12 mouse cellular contexts compared by ENCODE assay signal in genomic region chr5:140873736-140874307, GRCm38 (mm10). TPM values are rescaled to one million over a fixed set of nuclear protein-coding genes. Genes with fewer than 3 reads are reported as not detected.
DNase-seq lines count a peak whose midpoint lies in the region; ATAC-seq and TF ChIP-seq lines count a peak whose summit lies in the region.
"Had no signal": no experiment of that assay in that cellular context is flagged by ENCODE, and none has a peak within 500 bp of the region (broad histone marks: within the 10 kb centered on the region; RNA-seq: fewer than 3 reads in every experiment).

No protein-coding gene starts in this region.

- H3K4me1 ChIP-seq in heart, embryonic 16.5 days (ENCODE audit: control insufficient read depth, insufficient read depth, low read length), result peaks cover 8% of the 10 kb centered on the region
- peaks cover 28% of the 10 kb centered on the region for H3K4me1 ChIP-seq in lung, embryonic 15.5 days
- peaks cover 10% of the 10 kb centered on the region for H3K4me1 ChIP-seq in lung, adult 2 months (ENCODE audit: control insufficient read depth, insufficient read depth, low read length)
- peaks cover 29% of the 10 kb centered on the region for H3K4me1 ChIP-seq in stomach, embryonic 15.5 days
- peaks cover 13% of the 10 kb centered on the region for H3K4me1 ChIP-seq in hindbrain, embryonic 12.5 days

- no peaks in the 10 kb centered on the region for H3K9me3 ChIP-seq in heart, embryonic 16.5 days (replicated peaks; ENCODE audit: control insufficient read depth, low read length)
- no peaks in the 10 kb centered on the region for H3K9me3 ChIP-seq in lung, embryonic 15.5 days
- no peaks in the 10 kb centered on the region for H3K9me3 ChIP-seq in stomach, embryonic 15.5 days
- H3K9me3 ChIP-seq in hindbrain, embryonic 12.5 days (replicated peaks), result no peaks in the 10 kb centered on the region

- peak overlapping the region; percentile 58 for H3K9ac ChIP-seq in heart, embryonic 16.5 days (ENCODE audit: low read length)
- H3K9ac ChIP-seq in lung, embryonic 15.5 days, result no peak overlapping the region
- no peak overlapping the region for H3K9ac ChIP-seq in stomach, embryonic 15.5 days
- no peak overlapping the region for H3K9ac ChIP-seq in hindbrain, embryonic 12.5 days

- H3K4me3 ChIP-seq in heart, embryonic 16.5 days (ENCODE audit: low read length), result no peak overlapping the region
- H3K4me3 ChIP-seq in lung, embryonic 15.5 days, result no peak overlapping the region
- no peak overlapping the region for H3K4me3 ChIP-seq in lung, adult 2 months (replicated peaks; ENCODE audit: extremely low read depth, low read depth, low read length)
- no peak overlapping the region for H3K4me3 ChIP-seq in stomach, embryonic 15.5 days (replicated peaks)
- no peak overlapping the region for H3K4me3 ChIP-seq in hindbrain, embryonic 12.5 days

- no peaks in the 10 kb centered on the region for H3K36me3 ChIP-seq in heart, embryonic 16.5 days (ENCODE audit: control insufficient read depth, insufficient read depth)
- H3K36me3 ChIP-seq in lung, embryonic 15.5 days, result no peaks in the 10 kb centered on the region
- H3K36me3 ChIP-seq in stomach, embryonic 15.5 days, result no peaks in the 10 kb centered on the region
- no peaks in the 10 kb centered on the region for H3K36me3 ChIP-seq in hindbrain, embryonic 12.5 days

- DNase-seq in heart, postnatal 25 days (ENCODE audit: low spot score), result no peak
- no peak for DNase-seq in lung, adult 2 months
- no peak for DNase-seq in thymus, adult 18-20 months
- DNase-seq: cerebellum, postnatal 14 days; gastrocnemius, postnatal 14 days; layer of hippocampus, adult 9-11 months had no signal

- intact Hi-C loops in heart, postnatal 25 days (cut with DNase I), result loop anchor here (10.0 kb wide), 1 partner anchor 201 kb away; no protein-coding TSS in a partner anchor

- no peaks in the 10 kb centered on the region for H3K27me3 ChIP-seq in heart, embryonic 16.5 days (ENCODE audit: control insufficient read depth, insufficient read depth, low read length)
- H3K27me3 ChIP-seq in lung, embryonic 15.5 days, result no peaks in the 10 kb centered on the region
- H3K27me3 ChIP-seq in stomach, embryonic 15.5 days (replicated peaks), result no peaks in the 10 kb centered on the region
- 0 out of 2 replicates have a peak, but pooled peaks cover 9% of the 10 kb centered on the region for H3K27me3 ChIP-seq in hindbrain, embryonic 12.5 days

- no peak for ATAC-seq in heart, embryonic 16.5 days (replicated peaks; ENCODE audit: extremely low read depth, insufficient read depth, low FRiP score)
- ATAC-seq in lung, embryonic 15.5 days (ENCODE audit: borderline replicate concordance, extremely low read depth, low FRiP score, low TSS enrichment), result no peak
- ATAC-seq in granulocyte monocyte progenitor cell, adult 5-6 weeks (replicated peaks; ENCODE audit: poor library complexity, severe bottlenecking), result peak; percentile 59
- ATAC-seq in stomach, embryonic 15.5 days (ENCODE audit: insufficient read depth, low FRiP score, low read depth), result no peak
- ATAC-seq in hindbrain, embryonic 12.5 days (ENCODE audit: low FRiP score), result no peak
- ATAC-seq: forebrain, embryonic 16.5 days had no signal

- H3K27ac ChIP-seq in heart, embryonic 16.5 days (ENCODE audit: low read length), result no peak overlapping the region; the same call in 1 of the 2 replicates
- peak overlapping the region; percentile 43; the same call in 1 of the 2 replicates for H3K27ac ChIP-seq in lung, embryonic 15.5 days
- peak overlapping the region; percentile 77 for H3K27ac ChIP-seq in stomach, embryonic 15.5 days
- no peak overlapping the region for H3K27ac ChIP-seq in hindbrain, embryonic 12.5 days

- WGBS in heart, embryonic 16.5 days, result 65% methylated on average over 6 of the region's 6 CpGs
- 48% methylated on average over 6 of the region's 6 CpGs for WGBS in lung, embryonic 15.5 days
- 54% methylated on average over 6 of the region's 6 CpGs for WGBS in lung, adult 2 months
- 61% methylated on average over 6 of the region's 6 CpGs for WGBS in stomach, embryonic 15.5 days
- 85% methylated on average over 6 of the region's 6 CpGs for WGBS in hindbrain, embryonic 12.5 days

- TF ChIP-seq CTCF in lung, adult 2 months (IDR thresholded peaks at IDR 0.05; ENCODE audit: insufficient read depth, low read length), result no peak

- peak overlapping the region; percentile 54; the same call in 1 of the 2 replicates for H3K4me2 ChIP-seq in heart, embryonic 16.5 days (ENCODE audit: low read depth, low read length)
- peak overlapping the region; percentile 45 for H3K4me2 ChIP-seq in lung, embryonic 15.5 days
- peak overlapping the region; percentile 41; the same call in 1 of the 2 replicates for H3K4me2 ChIP-seq in stomach, embryonic 15.5 days
- no peak overlapping the region for H3K4me2 ChIP-seq in hindbrain, embryonic 12.5 days (replicated peaks)

- no peak for TF ChIP-seq POLR2A in lung, adult 2 months (IDR thresholded peaks at IDR 0.05; ENCODE audit: borderline replicate concordance, extremely low read depth, low read depth, low read length)

RNA-seq across cellular contexts. Expression of gene Gna12, which starts 43.6 kb away (rescaled TPM):
- 7.1 and 11.0 TPM in 2 replicates for polyA plus RNA-seq in heart, embryonic 16.5 days (2015; fragmentation: Nextera tagmentation; extraction: Ambion mirVana)
- total RNA-seq in heart, postnatal 25 days (2021), result 10 to 100 TPM; 89.2 to 97.2 TPM
- 50.9 and 59.9 TPM in 2 replicates for polyA plus RNA-seq in lung, embryonic 15.5 days (2015; fragmentation: Nextera tagmentation; extraction: Ambion mirVana)
- polyA plus RNA-seq in lung, adult 2 months (2012; rRNA removed), result 112 and 120 TPM in 2 replicates
- 42.3 and 44.7 TPM in 2 replicates for total RNA-seq in granulocyte monocyte progenitor cell, adult 5-6 weeks (2014; fragmentation: Nextera tagmentation)
- 34.9 and 35.3 TPM in 2 replicates for total RNA-seq in granulocyte monocyte progenitor cell, adult 5-6 weeks (2017)
- polyA plus RNA-seq in stomach, embryonic 15.5 days (2015; fragmentation: Nextera tagmentation; extraction: Ambion mirVana), result 49.5 and 50.1 TPM in 2 replicates
- 57.8 and 60.5 TPM in 2 replicates for polyA plus RNA-seq in hindbrain, embryonic 12.5 days (2016; fragmentation: Nextera tagmentation; extraction: Ambion mirVana)

Comparison
In these comparisons a context has a peak if more than half of its experiments do, and no peak if none do; other contexts are left out.
1. H3K27ac ChIP-seq: peak in lung, embryonic 15.5 days (single experiment) and stomach, embryonic 15.5 days (single experiment); none in heart, embryonic 16.5 days (single experiment) and hindbrain, embryonic 12.5 days (single experiment).